Mouse (Mus musculus): ENCODE measurements around the gene Pard3b.

The Pard3b gene

GRCm38 (mm10) chr1:62511681-62512080 is 873.1 kb downstream of the Pard3b start:
- DNase-seq, result no peak

- no peak for DNase-seq
Measured at GRCm38 (mm10) chr1:62518621-62519213, 880.1 kb downstream of the Pard3b start.

- no peak for DNase-seq
Measured at GRCm38 (mm10) chr1:62521368-62521767, 882.7 kb downstream of the Pard3b start.

GRCm38 (mm10) chr1:62522761-62523160 is 884.1 kb downstream of the Pard3b start:
- DNase-seq, result no peak

- DNase-seq, result no peak
Measured at GRCm38 (mm10) chr1:62527788-62528187, 889.2 kb downstream of the Pard3b start.

- DNase-seq, result no peak
Measured at GRCm38 (mm10) chr1:62529941-62530340, 891.3 kb downstream of the Pard3b start.

GRCm38 (mm10) chr1:62532426-62533126 is 894.0 kb downstream of the Pard3b start:
- no peak for DNase-seq

GRCm38 (mm10) chr1:62548953-62549352 is 910.3 kb downstream of the Pard3b start:
- no peak for DNase-seq

GRCm38 (mm10) chr1:62550546-62550945 is 911.9 kb downstream of the Pard3b start:
- no peak for DNase-seq

GRCm38 (mm10) chr1:62551516-62551915 is 912.9 kb downstream of the Pard3b start:
- no peak for DNase-seq

- DNase-seq, result no peak
Measured at GRCm38 (mm10) chr1:62555838-62556237, 917.2 kb downstream of the Pard3b start.

- DNase-seq, result no peak
Measured at GRCm38 (mm10) chr1:62562987-62563386, 924.4 kb downstream of the Pard3b start.

- DNase-seq, result no peak
Measured at GRCm38 (mm10) chr1:62564245-62565119, 925.9 kb downstream of the Pard3b start.

- DNase-seq, result no peak
Measured at GRCm38 (mm10) chr1:62565120-62565809, 926.6 kb downstream of the Pard3b start.

GRCm38 (mm10) chr1:62566596-62566995 is 928.0 kb downstream of the Pard3b start:
- no peak for DNase-seq

GRCm38 (mm10) chr1:62576939-62577590 is 938.4 kb downstream of the Pard3b start:
- no peak for DNase-seq

- DNase-seq, result no peak
Measured at GRCm38 (mm10) chr1:62579024-62579765, 940.6 kb downstream of the Pard3b start.

- DNase-seq, result no peak
Measured at GRCm38 (mm10) chr1:62580314-62580935, 941.8 kb downstream of the Pard3b start.

GRCm38 (mm10) chr1:62582476-62582875 is 943.9 kb downstream of the Pard3b start:
- no peak for DNase-seq

GRCm38 (mm10) chr1:62587536-62587935 is 948.9 kb downstream of the Pard3b start:
- peak in 1 of 2 experiments; percentile 17 for DNase-seq
